Mouse (Mus musculus) forebrain, embryonic 16.5 days (tissue): ENCODE measurements at regions not wholly inside any gene's neighbourhood (a gene's known extent, or its start where the extent isn't known, plus 50 kb on each side); places are given as distances from the start of the nearest gene placed in this dataset.
"Not testable (repeated sequence)": the region's sequence is repeated elsewhere in the genome, so short reads cannot be mapped to it uniquely, and the experiment has no call there.

Experiments
- ATAC-seq: fragments of 200-750 bp; cut with Nextera tagmentation; 2 replicates; pipeline ENCODE4 v1.8.0; 2017; ENCODE audit warnings: mild to moderate bottlenecking, moderate library complexity
- H3K27ac ChIP-seq: fragments of 300-500 bp; sonication (generic); 2 replicates; pipeline ENCODE4 v1.5.1; 2014; ENCODE audit warnings: low read length, control low read depth
- H3K27me3 ChIP-seq: fragments of 300-500 bp; sonication (generic); replicated peaks from 2 replicates; pipeline ENCODE4 v1.6.1; 2014; ENCODE audit warnings: low read length; ENCODE audit not compliant: control insufficient read depth, insufficient read depth
- H3K36me3 ChIP-seq: fragments of 300-500 bp; sonication (generic); 2 replicates; pipeline ENCODE4 v1.6.1; 2014; ENCODE audit not compliant: control insufficient read depth, insufficient read depth
- H3K4me1 ChIP-seq: fragments of 300-500 bp; sonication (generic); replicated peaks from 2 replicates; pipeline ENCODE4 v1.6.1; 2014; ENCODE audit warnings: low read length; ENCODE audit not compliant: control insufficient read depth, insufficient read depth
- H3K4me2 ChIP-seq: fragments of 300-500 bp; sonication (generic); 2 replicates; pipeline ENCODE4 v1.6.1; 2014; ENCODE audit warnings: mild to moderate bottlenecking, low read length, control low read depth
- H3K4me3 ChIP-seq: fragments of 300-500 bp; sonication (generic); replicated peaks from 2 replicates; pipeline ENCODE4 v1.5.1; 2014; ENCODE audit warnings: mild to moderate bottlenecking, low read length, control low read depth
- H3K9ac ChIP-seq: fragments of 300-500 bp; sonication (generic); replicated peaks from 2 replicates; pipeline ENCODE4 v1.6.1; 2014; ENCODE audit warnings: low read depth, low read length, control low read depth
- H3K9me3 ChIP-seq: fragments of 300-500 bp; sonication (generic); 2 replicates; pipeline ENCODE4 v1.6.1; 2016; ENCODE audit warnings: low read length; ENCODE audit not compliant: control insufficient read depth
- WGBS: fragments of 180-500 bp; shearing (Covaris S2); extraction: QIAGEN DNeasy Blood & Tissue Kit; methylation state at CpG from one replicate; pipeline ENCODE4 v1.1.7; 2014; 5-methylcytosine and 5-hydroxymethylcytosine counted together

DNA sequence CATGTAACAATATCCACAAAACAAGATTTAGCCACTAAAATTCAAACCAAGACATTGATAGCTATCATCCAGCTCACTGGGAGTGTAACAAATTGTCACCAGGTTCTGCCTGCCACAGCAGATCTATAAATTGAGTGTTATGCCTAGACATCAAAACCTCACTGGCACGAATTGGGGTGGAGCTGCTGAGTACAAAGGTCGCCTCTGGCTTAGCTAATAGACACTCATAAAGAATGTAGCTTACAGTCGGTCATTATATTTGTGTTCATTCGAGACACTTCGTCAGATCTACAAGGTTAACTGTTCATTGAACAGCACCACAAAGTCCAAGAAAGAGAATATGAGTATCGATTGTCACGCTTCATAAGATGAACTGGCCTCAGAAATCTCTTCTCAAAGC lies 1121.3 kb downstream of the Galc start:
- no peaks in the 10 kb centered on the region for H3K9me3 ChIP-seq
- no peak overlapping the region for H3K9ac ChIP-seq
- ATAC-seq: no peak
- no peaks in the 10 kb centered on the region for H3K4me1 ChIP-seq
- H3K36me3 ChIP-seq: no peaks in the 10 kb centered on the region
- H3K27ac ChIP-seq: no peak overlapping the region
- no peaks in the 10 kb centered on the region for H3K27me3 ChIP-seq
- 83% methylated on average over 7 of the region's 7 CpGs for WGBS
- no peak overlapping the region for H3K4me2 ChIP-seq
- no peak overlapping the region for H3K4me3 ChIP-seq

DNA sequence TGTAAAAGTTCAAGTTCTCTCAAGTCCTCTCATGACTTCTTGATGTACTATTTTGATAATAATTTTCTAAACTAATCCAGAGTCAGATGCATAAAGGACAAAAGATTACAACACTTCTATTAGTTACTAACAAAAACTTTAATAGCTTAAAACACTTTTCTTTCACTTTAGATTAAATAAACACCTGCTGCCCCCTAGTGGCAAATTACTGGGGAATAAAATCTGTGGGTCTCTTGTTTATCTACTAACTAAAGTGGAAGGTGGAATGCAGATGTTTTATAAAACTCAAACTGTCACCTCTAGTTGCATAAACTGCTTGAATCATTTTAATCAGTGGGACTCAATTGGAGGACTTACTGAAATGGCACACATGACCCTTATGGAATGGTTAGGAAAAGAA lies 1129.0 kb downstream of the Galc start:
- Histone ChIP-seq H3K4me3 (no peak overlapping the region), H3K27ac (no peak overlapping the region), H3K36me3 (no peaks in the 10 kb centered on the region), H3K9me3 (no peaks in the 10 kb centered on the region), H3K27me3 (no peaks in the 10 kb centered on the region), H3K4me1 (no peaks in the 10 kb centered on the region), H3K4me2 (no peak overlapping the region), H3K9ac (no peak overlapping the region)
- no peak for ATAC-seq

GRCm38 (mm10) chr12:97090577-97091214 lies 1168.6 kb downstream of the Galc start:
- WGBS: 48% methylated on average over 2 of the region's 2 CpGs
- Histone ChIP-seq H3K27me3 (no peaks in the 10 kb centered on the region), H3K9ac (no peak overlapping the region)

GRCm38 (mm10) chr12:97061352-97061895 lies 1197.8 kb downstream of the Galc start:
- not testable (repeated sequence) for H3K27ac ChIP-seq, H3K36me3 ChIP-seq, H3K4me1 ChIP-seq, H3K4me2 ChIP-seq, H3K4me3 ChIP-seq, H3K9me3 ChIP-seq, H3K27me3 ChIP-seq, H3K9ac ChIP-seq
- WGBS: 84% methylated on average over 10 of the region's 13 CpGs
- peak; percentile 100 for ATAC-seq

More at GRCm38 (mm10) chr12:97090577-97091214, 1168.6 kb downstream of the Galc start:
- H3K36me3 ChIP-seq: no peaks in the 10 kb centered on the region
- no peaks in the 10 kb centered on the region for H3K4me1 ChIP-seq
- H3K4me2 ChIP-seq: no peak overlapping the region
- H3K4me3 ChIP-seq: no peak overlapping the region
- H3K9me3 ChIP-seq: no peaks in the 10 kb centered on the region
- H3K27ac ChIP-seq: no peak overlapping the region
- ATAC-seq: no peak

- no peak for ATAC-seq
- 86% methylated on average over 2 of the region's 2 CpGs for WGBS
Measured at GRCm38 (mm10) chr12:97047674-97048073, 1211.6 kb downstream of the Galc start.

More at GRCm38 (mm10) chr12:97047674-97048073, 1211.6 kb downstream of the Galc start:
- H3K4me1 ChIP-seq: no peaks in the 10 kb centered on the region
- H3K4me2 ChIP-seq: no peak overlapping the region
- H3K27me3 ChIP-seq: no peaks in the 10 kb centered on the region
- no peak overlapping the region for H3K4me3 ChIP-seq
- no peaks in the 10 kb centered on the region for H3K9me3 ChIP-seq
- H3K9ac ChIP-seq: no peak overlapping the region
- no peak overlapping the region for H3K27ac ChIP-seq
- no peaks in the 10 kb centered on the region for H3K36me3 ChIP-seq
